Mouse (Mus musculus): Measurements from ENCODE around the gene Olfr1291-ps1.

The Olfr1291-ps1 gene

GRCm38 (mm10) chr2:111496880-111497279, at the start of gene Olfr1291-ps1:
TSS of gene Olfr1291-ps1 (plus strand) at chr2:111497180.
- no peak for DNase-seq (ENCODE audit: low spot score)

GRCm38 (mm10) chr2:111448842-111449241, 48.1 kb upstream of the Olfr1291-ps1 start, which contains the start of gene Olfr1287:
TSS of gene Olfr1287 (plus strand) at chr2:111449142.
- DNase-seq (ENCODE audit: low spot score), result no peak

DNA sequence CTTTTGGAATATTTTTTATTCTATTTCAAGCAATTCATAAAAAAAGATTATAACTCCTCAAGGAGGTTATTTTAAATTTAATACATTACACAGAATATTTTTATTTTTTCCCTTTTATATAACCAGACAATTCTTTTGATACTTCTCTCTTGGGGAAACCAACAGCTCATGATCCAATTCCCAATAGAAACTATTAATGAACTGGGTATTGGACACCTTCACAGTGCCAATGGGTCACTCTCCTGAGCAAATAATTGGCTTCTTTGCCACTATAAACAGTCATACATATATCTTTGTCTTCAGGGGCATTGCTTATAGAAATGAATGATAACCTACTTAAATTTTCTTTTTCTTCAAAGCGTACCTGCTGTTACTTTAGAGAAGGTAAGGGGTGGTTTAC, 23.2 kb upstream of the Olfr1291-ps1 start, which contains the start of gene Olfr1288:
Gene Olfr1288, plus strand, starts transcription at position 301 of the 400 bp plus-strand sequence.
- DNase-seq (ENCODE audit: low spot score), result no peak

GRCm38 (mm10) chr2:111480519-111480918, 16.5 kb upstream of the Olfr1291-ps1 start, which contains the start of gene Olfr1289:
TSS of gene Olfr1289 (plus strand) at chr2:111480819.
- no peak for DNase-seq (ENCODE audit: low spot score)

DNA sequence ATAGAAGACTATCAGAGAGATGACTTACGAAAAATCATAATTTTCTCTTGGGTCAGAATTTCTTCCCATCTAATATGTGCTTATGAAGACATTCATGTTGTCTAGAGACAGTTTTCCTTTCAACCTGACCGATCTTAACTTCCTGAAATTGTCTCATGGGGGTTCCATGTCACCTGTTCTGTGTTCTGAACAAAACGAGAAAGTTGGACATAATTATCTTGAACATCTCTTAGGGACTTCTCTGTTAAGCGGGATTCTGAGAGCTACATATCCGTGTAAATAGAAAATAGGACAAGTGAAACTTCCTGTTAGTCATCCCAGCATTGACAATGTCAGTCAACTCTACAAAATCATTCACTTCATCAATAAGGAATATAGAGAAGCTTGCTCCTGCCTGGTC, 3.3 kb upstream of the Olfr1291-ps1 start, which contains the start of gene Olfr1290:
Gene Olfr1290, minus strand, starts transcription at position 101 of the 400 bp plus-strand sequence.
- no peak for DNase-seq (ENCODE audit: low spot score)

DNA sequence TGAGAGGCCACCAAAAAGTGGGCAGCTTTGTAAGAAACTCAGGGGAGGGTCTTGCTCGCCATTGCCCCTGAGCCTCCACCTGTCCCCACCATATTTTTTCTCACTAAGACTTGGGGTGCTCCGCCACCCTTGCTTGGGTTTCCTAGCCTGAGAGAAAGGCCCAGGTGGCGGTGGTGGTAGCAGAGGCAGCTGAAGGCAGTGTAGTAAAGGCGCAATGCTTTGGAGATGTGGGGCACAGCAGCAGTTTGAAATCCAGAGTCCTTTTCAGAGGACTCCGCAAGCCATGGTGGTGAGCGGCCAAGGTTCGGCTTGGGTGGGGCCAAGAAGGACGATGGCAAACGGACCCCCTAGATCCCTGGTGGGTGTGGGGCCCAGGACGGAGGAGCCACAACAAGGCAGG, 20.5 kb downstream of the Olfr1291-ps1 start:
- no peak for DNase-seq (ENCODE audit: low spot score)

GRCm38 (mm10) chr2:111524903-111525302, 27.9 kb downstream of the Olfr1291-ps1 start, which contains the start of gene Olfr1293-ps:
TSS of gene Olfr1293-ps (plus strand) at chr2:111525203.
- DNase-seq (ENCODE audit: low spot score), result no peak

DNA sequence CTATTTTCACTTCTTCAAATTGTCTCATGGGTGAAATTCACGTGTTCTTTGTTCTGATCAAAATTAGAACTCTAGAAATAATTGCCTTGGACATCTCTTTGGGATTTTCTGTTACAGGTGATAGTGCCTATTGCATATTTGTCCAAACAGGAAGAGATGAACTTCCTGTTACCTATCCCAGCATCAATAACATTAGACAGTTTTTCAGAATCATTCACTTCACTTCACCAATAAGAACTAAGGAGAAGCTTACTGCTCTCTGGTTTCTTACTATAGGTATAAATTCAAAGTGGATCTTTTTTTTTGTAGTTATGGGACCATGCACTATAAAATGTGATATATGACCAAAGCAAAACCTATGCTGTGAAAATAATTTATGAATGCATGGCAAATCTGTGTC, 43.2 kb downstream of the Olfr1291-ps1 start, which contains the start of gene Olfr1294:
Gene Olfr1294, minus strand, starts transcription at position 101 of the 400 bp plus-strand sequence.
- no peak for DNase-seq (ENCODE audit: low spot score)
